Mouse (Mus musculus): Measurements from ENCODE around the gene Slmap. TPM values are rescaled to one million over a fixed set of nuclear protein-coding genes. Genes with fewer than 3 reads are reported as not detected.
A peak's percentile ranks its signal among the peaks of the same experiment; 100 is the strongest.

Slmap gene
- total RNA-seq, 2 experiments from 2014 or later, result 73.2 to 87.8 TPM

DNA sequence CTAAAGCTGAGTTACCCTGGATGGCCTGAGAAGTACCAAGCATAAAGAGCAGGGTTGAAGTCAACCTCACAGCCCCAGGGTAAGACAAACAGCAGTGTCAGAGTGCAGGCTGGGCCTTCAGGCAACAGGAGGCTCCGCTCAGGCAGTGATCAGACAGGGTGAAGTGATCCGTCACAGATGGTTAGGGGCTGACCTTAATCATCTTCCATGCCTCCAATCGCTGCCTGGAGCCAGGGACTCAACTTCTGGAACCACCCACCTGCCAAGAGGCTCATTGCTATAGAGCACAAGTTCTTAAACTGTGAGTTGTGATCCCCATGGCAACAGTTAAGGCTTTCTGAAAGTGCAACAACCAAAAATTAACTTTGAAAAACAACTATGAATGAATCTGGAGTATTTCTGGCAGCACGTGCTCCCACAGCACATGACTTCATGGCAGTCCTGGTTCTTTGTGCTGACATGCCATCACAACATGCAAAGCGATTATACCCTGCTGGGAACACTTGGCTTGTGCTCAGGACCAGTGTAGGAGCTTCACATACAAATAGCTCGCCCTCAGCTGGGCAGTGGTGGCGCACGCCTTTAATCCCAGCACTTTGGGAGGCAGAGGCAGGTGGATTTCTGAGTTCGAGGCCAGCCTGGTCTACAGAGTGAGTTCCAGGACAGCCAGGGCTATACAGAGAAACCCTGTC lies 46.3 kb downstream of the Slmap start:
- no peak for DNase-seq
- intact Hi-C loops (cut with DNase I), result no loop called here

- intact Hi-C loops (cut with DNase I), result no loop called here
- DNase-seq, result no peak
These were observed 48.1 kb downstream of the Slmap start for GRCm38 (mm10) chr14:26486416-26487198.

GRCm38 (mm10) chr14:26481457-26481856 lies 53.3 kb downstream of the Slmap start:
- intact Hi-C loops (cut with DNase I), result no loop called here
- DNase-seq, result no peak

DNA sequence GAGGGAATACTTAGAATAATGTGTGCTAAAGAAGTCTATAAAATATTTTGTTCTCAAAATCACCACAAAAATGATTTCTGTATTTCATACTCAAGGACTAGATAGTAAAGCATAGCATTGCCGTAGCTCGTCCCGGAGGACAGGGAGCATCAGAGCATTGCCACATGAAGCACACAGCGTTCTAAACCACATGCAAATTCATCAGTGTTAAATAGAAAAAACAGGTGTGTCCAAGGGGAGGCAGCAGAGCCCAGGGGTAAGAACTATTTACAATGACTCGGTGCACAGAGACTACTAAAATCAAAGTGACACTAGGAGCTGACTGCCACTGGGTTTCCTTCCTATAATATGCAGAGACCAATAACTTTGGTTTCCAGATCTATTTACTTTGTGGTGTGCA lies 57.0 kb downstream of the Slmap start:
- DNase-seq, result no peak
- intact Hi-C loops (cut with DNase I), result no loop called here

DNA sequence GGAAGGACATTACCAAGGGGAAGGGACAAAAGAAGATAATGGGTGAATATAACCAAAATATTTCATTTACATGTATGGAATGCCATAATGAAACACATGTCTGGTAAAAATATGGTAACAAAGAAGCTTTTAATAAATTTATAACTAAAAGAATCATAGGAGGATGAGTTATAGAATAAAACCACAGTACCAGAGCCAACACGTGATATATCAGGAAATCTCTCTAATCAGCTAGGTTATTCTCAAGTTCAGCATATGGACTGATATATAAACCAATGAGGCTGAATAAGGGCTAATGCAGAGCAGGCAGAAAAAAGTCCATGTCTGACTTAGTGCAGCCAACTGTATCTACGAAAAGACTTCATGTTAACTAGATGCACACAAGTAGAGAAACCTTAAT lies 58.3 kb downstream of the Slmap start:
- intact Hi-C loops (cut with DNase I), result no loop called here
- no peak for DNase-seq

- no peak for DNase-seq
- intact Hi-C loops (cut with DNase I), result loop anchor here (10.0 kb wide), 1 partner anchor 417 kb away; no protein-coding TSS in a partner anchor
These were observed 66.8 kb downstream of the Slmap start for GRCm38 (mm10) chr14:26467974-26468373.

DNA sequence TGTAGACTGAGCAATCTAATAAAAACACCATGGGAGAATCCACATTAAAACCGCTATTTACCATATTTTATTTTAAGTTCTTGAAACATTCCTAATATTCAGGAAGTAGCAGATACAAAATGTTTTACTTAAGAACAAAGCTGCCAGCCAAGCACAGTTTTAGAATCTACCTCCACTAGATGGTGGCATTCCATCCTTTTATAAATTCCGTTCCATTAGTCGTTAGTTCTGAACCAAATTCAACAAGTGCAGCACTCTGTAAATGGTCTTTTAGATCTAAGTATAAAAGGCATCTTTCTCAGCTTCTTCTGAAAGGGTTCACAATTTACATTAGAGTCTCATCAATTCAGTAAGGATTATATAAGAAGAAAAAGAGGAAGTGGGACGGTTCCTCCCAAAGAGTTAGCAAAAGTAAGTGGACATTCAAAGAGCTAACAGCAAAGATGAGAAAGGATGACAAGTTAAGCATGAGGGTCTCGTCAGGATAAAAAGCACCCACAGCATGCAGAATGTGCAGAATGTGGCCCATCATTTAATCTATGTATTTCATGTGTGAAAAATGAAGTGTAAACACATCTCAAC lies 68.1 kb downstream of the Slmap start:
- DNase-seq, result no peak
- intact Hi-C loops (cut with DNase I), result loop anchor here (10.0 kb wide), 1 partner anchor 418 kb away; no protein-coding TSS in a partner anchor

DNA sequence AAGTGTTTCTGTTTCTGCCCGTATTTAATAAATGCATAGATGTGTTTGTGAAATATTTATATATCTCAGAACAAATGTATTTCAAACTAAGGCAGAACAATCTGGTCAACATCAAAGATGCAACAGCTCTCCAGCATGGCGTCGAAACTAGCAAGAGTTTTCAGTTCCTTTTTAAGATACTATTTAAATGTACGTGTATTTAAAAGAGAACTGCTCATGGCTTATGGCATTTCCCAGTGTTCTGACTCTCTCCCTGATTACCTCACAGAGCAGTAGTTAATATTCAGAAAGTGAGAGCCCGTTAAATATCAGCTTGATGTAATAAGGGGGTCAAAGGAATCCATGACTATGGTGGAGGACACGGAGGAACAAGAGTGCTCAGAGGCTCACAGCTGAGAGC lies 68.8 kb downstream of the Slmap start:
- intact Hi-C loops (cut with DNase I), result loop anchor here (10.0 kb wide), 1 partner anchor 419 kb away; no protein-coding TSS in a partner anchor

DNA sequence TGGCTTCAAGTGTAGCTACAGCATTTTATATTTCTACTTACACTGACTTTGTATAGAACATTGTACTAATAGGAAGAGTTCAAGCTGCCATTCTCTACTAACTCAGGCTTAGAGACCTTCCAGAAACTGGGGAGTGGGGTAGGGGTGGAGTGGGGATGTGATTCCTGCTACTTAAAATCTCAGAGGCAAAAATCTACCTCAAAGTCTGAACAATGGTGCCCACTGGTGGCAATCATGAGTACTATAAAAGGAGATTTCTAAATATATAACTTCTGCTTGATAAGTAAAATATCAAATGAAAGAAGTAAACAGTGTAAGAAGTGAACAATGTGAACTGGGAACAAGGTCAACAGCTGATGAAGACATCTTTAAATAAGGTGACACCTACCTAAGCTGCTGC lies 75.2 kb downstream of the Slmap start:
- no peak for DNase-seq
- intact Hi-C loops (cut with DNase I), result no loop called here

More for the DNA sequence above, 68.8 kb downstream of the Slmap start:
- DNase-seq, result no peak

DNA sequence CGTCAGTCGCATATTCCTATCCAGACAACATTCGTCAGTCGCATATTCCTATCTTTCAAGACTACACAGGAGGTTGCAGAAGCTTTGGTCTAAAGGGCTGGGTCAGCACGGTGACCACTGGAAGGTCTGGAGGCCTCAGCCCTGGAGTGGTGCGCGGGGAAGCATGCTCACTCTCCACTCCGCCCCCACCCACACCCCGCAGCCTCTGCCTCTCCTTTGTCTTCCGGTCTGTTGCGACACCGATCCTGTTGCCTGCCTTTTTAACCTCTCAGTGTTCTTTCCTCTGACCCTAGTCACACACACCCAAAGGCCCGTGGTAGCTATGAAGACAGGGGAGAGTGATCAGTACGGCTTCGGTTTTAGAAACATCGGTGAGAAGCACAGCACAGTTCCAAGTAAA lies 79.9 kb downstream of the Slmap start:
- no peak for DNase-seq
- intact Hi-C loops (cut with DNase I), result no loop called here

- intact Hi-C loops (cut with DNase I), result no loop called here
- peak; percentile 14 to 22 for DNase-seq
These were observed 84.5 kb downstream of the Slmap start for GRCm38 (mm10) chr14:26450036-26450800.

DNA sequence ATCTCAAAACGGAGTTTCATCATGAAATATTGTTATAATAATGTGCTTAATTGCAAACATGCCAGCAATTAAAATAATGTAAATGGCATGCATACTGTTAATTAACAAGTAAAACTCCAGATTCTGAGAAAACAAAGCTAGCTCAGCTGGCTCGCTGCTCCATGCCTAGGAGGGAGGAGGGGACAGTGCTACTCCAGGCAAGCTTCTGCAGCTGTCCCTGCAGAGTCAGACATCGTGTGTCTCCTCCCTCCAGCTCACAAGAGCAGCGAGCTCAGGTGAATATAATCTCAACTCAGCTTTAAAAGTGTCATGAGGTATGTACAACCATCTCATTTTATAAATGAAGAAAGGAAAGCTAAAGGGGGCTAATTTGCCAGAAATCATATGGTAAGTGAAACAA lies 86.2 kb downstream of the Slmap start:
- intact Hi-C loops (cut with DNase I), result no loop called here
- DNase-seq, result no peak

DNA sequence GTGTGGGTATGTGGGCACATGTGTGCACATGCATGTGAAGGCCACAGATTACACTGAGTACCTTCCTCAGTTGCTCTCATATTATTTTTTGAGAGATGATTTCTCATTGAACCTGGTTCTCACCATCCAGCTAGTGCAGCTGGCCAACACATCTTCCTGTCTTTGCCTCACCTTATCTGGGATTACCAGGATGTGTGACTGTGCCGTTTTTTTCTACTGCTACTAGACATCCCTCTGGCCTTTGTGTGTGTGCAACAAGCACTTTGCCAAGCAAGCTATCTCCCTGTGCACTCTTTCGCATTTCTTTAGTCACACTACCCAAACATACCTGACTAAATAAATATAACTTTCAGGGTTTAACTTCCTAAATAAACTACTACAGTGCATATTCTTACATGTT lies 87.5 kb downstream of the Slmap start:
- DNase-seq, result no peak
- intact Hi-C loops (cut with DNase I), result no loop called here

GRCm38 (mm10) chr14:26446538-26446937 lies 88.2 kb downstream of the Slmap start:
- intact Hi-C loops (cut with DNase I), result no loop called here
- no peak for DNase-seq

GRCm38 (mm10) chr14:26442534-26442933 lies 92.2 kb downstream of the Slmap start:
- intact Hi-C loops (cut with DNase I), result no loop called here
- DNase-seq, result no peak

- intact Hi-C loops (cut with DNase I), result no loop called here
These were observed 93.5 kb downstream of the Slmap start for GRCm38 (mm10) chr14:26441041-26441812.

DNA sequence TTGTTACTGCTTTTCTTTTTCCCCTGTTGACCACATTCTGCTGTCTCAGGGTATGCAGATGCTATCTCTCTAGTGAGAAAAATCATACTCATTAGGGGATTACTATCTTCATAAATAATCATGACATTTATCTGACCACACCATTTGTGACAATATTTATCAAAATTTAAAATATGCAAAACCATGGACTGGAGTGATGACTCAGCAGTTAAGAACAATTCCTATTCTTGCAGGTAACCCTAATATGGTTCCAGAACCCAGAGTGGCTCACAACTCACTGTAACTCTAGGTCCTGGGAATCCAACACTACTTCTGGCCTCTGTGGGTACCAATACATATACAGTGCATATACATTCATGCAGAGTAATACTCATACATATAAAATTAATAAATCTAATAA lies 94.7 kb downstream of the Slmap start:
- DNase-seq, result no peak
- intact Hi-C loops (cut with DNase I), result no loop called here

More at GRCm38 (mm10) chr14:26441041-26441812, 93.5 kb downstream of the Slmap start:
- no peak for DNase-seq

DNA sequence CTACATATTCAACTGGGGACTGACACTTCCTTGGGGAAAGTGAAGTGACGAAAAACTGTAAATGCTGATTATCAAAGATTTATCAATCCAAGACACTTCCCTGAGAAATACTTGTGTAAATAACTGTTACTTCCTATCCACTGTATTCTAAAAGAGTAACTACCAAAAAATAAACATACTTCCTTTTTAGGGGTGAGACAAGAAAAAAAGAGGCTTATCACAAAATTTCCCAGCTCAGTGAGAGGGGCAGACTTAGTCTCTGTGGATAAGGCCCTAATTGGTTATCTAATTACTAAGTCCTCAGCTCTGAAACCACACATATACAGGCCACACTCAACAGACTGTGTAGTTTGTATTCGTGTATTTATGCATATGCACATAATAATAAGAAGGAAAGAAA lies 97.0 kb downstream of the Slmap start:
- DNase-seq, result no peak
- intact Hi-C loops (cut with DNase I), result no loop called here

DNA sequence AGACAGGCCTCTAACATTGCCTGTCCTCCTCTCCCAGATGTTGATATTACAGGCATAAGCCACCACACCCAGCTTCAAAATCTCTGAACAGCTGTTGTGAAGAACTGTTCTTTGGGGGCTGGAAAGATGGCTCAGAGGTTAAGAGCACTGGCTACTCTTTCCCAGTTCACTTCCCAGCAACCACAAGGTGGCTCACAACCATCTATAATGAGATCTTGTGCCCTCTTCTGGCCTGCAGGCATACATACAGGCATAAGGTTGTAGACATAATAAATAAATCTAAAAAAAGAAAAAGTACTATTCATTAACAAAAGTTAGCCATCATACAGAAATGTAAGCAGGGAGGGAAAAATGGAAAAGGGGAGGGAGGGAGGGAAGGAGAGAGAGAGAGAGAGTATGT lies 98.4 kb downstream of the Slmap start:
- DNase-seq, result no peak
- intact Hi-C loops (cut with DNase I), result no loop called here

- DNase-seq, result no peak
- intact Hi-C loops (cut with DNase I), result no loop called here
These were observed 102.4 kb downstream of the Slmap start for GRCm38 (mm10) chr14:26432320-26432719.

All from gastrocnemius, postnatal 36 days (tissue).